Mouse (Mus musculus) olfactory bulb, adult 2 months (tissue): ENCODE results near the gene Atp6v1a.

ENCODE experiments used
- CTCF ChIP-seq: fragments of 200-500 bp; IDR thresholded peaks from 2 replicates; pipeline ENCODE4 v1.5.1; 2012; ENCODE audit warnings: low read depth, mild to moderate bottlenecking, low read length, moderate library complexity; ENCODE audit not compliant: insufficient read depth
- POLR2A ChIP-seq: fragments of 200-500 bp; IDR thresholded peaks from 2 replicates; pipeline ENCODE4 v1.6.1; 2012; ENCODE audit warnings: mild to moderate bottlenecking, low read depth, low read length, moderate library complexity; ENCODE audit not compliant: insufficient read depth

- TF ChIP-seq CTCF (no peak), POLR2A (no peak)
These were observed 24.3 kb upstream of the Atp6v1a start for GRCm38 (mm10) chr16:44163831-44164230.
